Mouse (Mus musculus): ENCODE measurements at regions not wholly inside any gene's neighbourhood (a gene's known extent, or its start where the extent isn't known, plus 50 kb on each side); places are given as distances from the start of the nearest gene placed in this dataset.

DNA sequence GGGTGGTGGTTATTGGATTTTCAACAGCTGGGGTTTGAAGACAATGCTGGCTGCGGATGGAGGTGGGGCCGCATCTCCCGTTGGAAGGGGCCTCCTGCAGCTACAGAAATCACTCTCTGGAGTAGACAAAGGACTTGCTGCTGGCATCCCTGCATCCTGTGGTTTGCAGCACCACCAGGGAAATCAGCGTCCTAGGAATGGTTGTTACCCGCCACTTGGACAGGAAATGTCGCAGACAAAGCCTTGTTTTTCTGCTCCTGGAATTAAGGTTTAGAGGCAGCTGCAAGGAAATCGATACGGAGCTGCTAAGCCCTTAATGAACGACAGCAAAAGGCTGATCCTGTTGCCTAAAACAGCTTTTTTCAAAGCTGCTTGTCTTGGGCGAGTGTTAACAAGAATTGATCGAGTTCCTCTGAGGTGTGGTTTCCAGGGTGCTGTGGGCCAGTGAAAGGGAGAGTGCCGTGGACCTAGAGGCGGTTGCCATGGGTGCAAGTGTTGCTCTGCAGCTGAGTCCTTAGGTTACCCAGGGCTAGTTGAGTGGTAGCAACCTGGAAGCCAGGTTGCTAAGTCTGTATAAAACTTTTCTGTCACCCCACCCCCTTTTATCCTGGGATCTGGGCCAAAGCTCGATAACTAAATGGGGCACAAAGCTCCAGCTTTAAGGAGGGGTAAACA is 230.6 kb upstream of the Chd6 start:
- DNase-seq, result no peak

DNA sequence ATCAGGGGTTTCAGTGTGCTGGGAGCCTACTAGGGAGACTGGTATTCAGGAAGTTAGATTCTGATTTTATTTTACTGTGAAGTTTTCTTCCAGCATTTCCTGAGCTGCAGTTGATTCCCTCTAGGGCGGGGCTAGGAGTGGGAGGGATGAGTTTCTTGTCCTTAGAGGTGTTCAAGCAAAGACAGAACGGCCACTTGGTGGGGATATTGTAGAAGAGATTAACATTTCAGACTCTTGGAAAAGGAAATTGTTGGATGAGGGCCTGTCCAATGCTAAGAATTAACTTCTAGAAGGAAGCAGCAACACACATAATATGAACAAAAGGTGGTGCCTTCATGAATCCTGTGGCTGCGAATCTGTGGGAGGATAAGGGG is 230.1 kb upstream of the Chd6 start:
- no peak for DNase-seq

DNA sequence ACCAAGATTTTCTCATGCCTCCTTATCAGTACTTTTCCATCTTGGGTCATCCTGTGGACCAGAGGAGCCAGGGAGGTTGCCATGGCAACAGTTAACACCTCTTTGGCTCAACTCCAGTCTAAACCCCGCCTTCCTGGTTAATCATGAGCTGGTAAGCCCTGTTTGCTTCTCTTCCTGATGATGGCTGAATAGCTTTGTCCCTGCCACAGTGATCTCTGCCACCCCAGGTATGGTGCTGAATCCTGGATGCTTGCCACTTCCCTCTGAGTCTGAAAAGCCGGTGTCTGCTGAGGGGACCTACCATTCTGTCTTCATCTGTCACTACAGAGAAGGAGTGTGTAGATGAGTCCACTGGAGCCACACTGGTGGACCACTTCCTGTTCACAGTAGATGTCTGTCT is 223.8 kb upstream of the Chd6 start:
- DNase-seq, result no peak

DNA sequence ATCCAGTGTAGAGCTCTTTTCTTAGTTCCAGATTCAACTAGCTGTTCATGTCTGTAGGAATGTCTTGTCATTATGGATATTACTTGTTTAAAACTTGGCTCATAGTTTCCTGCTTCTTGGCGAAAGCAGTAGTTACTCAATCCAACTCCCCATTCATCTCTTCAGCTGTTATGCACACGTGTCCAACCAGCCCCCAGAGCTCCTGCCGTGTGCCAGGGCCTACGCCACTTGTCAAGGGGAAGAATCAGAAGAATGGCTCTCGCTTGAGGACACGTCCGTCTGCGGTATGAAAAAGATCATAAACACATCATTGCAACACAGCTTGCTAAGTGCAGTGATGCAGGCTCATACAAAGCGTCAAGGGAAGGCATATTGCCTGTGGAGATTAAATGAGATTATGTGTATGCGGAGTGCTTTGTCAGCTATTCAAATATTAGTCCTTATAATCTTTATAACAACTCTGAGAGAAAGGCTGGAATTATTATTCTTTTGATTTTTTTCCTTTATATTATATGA is 223.0 kb upstream of the Chd6 start:
- DNase-seq, result peak in 1 of 2 experiments; percentile 12

DNA sequence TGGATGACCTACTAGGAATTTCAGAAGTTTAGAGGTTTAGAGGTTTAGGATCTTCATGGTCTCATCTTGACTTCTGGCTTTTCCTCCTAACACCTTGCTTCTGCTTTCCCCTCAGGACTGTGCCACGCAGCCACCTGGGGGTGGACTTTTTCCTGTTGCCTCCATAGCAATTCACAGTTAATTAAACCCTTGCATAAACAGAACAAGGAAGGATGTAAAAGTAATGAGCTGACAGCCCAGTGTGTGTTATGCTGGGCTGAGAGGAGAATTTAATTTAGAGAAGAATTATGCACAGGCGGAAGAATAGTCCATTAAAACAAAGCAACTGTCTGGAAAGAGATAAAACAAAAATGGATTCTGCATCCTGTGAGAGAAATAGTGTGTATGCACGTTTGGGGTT is 193.9 kb upstream of the Chd6 start:
- no peak for DNase-seq

DNA sequence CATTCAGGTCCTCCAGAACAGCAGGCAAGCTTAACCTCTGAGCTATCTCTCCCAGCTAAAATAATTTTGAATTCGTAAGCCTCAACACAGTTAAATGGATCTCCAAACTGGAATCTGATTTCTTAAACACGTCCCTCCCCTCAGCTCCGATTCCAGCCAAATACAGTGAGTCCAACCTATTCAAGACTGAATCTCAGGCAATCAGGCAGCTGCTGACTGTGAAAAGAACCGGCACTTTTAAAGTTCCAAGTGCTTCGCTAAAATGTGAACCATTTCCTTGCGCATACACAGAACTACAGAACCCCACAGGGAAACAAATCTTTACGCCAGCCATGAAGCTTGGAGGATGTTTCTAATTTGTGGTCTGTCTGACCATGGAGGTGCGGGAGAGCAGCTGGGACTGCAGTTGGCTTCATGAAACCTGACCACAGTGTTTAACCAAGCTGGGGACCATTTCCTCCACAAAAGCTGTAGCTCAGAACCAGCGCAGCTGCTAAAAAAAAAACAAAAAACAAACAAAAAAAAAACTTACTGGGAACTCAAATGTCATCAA is 160.1 kb upstream of the Chd6 start:
- no peak for DNase-seq

DNA sequence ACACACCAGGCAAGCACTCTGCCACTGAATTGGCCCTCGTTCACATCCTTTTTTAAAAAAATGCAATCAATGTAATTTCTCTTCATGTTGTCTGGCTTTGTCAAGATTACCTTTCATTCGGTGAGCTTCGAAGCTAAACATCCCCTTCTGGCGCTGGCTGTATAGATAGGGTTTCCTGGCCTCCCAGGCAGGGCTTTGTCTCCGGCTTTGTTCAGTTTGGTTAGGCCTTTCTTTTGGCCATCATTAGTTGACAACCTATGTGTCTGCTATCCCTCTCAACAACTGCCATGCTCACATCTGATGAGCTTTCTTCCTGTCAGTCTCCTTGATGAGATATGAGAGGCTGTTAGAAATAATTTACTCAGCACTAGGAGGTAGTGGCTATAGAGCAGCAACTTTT is 157.6 kb upstream of the Chd6 start:
- DNase-seq, result no peak

DNA sequence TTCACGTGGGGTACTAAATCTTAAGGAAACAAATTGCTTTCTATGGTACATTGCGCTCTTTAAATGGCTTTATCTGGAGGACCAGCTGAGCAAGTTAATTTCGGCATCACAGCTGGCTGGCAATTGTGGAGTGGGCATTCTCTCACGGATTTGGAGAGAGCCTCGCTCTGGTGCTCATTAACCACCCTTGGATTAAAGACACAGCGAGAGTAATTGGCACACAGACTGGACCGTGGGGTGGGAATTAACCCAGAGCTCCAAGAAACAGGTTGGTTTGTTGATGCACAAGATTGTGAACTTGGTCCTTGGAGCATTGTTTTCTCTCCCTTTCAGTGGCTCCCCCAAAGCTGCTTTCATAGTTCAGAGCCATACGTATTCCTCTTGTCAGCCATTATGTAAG is 156.3 kb upstream of the Chd6 start:
- DNase-seq, result peak; percentile 6 to 7

DNA sequence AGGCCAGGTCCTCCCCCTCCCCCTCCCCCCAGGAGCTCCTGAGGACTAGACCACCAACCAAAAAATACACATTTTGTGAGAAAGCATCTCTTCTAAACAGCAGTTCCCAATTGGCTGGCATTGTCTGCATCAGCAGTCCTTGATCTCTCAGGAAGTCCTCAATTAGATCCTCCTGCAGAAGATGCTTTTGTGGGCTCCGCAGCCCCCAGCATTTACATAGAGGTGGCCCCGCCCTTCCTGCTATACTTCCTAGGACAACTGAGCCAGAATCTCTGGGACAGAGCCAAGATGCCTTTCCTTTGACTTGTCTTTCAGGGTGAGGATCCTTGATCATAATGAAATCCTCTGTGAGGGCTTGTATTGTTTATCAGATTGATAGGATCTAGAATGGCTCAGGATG is 143.9 kb upstream of the Chd6 start:
- no peak for DNase-seq

DNA sequence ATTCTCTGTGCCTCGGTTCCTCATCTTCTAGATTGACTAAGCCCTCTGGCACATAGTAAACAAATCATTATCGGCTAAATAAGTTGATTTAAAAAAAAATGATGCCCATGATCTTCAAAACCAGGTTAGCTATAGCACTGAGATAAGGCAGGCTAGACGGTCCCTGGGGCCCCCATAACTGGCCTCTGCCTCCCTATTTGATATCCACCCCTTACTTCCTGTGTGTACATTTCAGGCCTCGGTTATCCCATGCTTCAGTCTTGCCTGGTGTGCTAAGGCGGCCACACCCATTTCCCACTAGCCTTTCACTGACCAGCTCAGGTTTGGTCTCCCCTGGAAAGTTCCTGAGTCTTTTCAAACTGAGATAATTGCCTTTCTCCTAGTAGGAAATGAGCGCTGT is 132.8 kb upstream of the Chd6 start:
- no peak for DNase-seq

DNA sequence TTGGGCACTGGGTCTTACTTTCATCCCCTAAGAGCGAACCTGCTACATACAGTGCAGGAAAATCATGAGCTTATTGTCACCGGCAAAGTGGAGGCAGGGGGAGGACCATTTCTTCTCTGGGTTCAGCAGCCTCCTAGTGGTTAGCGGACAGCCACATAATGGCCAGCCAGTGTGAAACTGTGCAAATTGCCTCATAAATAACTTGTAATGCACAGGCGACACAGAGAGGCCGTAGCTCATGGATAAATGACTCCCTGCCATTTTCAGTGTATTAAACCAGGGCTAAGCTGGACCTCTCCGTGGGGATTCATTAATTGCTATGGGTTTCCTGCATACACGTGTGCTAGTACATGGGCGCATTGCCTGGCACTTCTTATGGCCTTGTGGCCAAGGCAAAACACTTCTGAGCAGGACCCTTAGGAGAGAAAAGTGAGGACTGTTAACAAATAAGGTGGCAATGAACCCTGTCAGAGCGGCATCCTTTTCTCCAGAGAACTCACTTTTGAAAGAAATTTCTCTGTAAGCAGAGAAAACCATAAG is 128.5 kb upstream of the Chd6 start:
- DNase-seq, result no peak

DNA sequence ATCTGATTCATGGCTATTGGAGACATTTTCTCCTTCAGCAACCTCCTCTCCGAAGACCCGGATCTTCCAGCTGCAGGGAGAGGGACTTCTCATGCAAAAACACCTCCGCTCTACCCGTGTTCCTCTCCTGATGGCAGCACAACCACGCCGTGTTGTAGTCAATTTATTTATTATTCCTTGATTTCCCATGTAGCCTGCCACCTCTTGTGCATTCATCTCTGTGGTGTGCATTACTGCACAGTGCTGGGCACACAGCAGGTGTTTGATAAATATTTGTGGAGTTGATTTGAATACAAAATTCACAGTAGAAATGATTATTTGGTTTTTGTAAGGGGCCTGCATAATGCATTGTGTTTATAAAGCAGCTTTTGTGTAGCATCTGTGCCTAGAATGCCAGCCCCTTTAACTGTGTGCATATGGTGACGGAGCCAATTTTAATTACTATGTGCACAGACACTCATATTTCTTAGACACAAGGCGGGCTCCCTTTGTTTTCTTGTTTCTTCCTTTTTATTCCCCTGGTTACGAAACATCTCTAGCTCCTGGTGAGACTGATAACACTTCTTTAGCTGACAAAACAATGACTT is 124.4 kb upstream of the Chd6 start:
- DNase-seq, result no peak

DNA sequence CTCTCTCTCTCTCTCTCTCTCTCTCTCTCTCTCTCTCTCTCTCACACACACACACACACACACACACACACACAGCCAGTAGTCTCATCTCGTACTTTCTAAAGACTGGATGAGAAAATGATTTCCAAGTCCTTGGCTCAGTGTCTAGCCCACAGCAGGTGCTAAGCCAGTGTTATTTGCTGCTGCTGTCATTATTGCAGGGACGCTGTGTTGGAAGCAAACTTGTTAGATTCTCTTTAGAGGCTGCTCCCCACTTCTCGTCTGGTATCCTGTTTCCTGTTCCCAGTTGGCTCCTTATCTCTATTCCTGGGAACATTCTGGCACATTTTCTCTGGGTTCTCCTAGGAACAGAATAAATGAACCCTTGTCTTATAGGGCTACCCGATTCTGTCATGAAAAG is 122.5 kb upstream of the Chd6 start:
- peak in 1 of 2 experiments; percentile 7 for DNase-seq

DNA sequence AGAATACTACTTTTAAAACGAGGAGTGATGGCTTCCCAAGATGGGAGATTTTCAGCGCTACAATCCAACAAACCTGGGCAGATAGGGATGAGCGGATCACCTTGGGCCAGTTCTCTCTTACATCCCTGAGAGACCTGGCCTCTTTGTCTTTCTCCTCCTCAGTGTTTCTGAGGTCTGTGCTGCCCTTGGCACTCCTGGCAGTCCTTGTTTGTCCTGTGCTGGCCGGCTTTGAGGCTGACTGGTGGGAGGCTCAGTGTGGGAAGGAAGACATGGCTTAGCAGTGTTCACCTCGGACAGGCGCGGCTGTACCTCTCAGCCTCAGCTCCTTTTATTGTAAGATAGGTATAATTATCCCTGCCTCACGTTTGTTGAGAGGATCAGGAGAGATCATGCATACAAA is 106.9 kb upstream of the Chd6 start:
- DNase-seq, result no peak

DNA sequence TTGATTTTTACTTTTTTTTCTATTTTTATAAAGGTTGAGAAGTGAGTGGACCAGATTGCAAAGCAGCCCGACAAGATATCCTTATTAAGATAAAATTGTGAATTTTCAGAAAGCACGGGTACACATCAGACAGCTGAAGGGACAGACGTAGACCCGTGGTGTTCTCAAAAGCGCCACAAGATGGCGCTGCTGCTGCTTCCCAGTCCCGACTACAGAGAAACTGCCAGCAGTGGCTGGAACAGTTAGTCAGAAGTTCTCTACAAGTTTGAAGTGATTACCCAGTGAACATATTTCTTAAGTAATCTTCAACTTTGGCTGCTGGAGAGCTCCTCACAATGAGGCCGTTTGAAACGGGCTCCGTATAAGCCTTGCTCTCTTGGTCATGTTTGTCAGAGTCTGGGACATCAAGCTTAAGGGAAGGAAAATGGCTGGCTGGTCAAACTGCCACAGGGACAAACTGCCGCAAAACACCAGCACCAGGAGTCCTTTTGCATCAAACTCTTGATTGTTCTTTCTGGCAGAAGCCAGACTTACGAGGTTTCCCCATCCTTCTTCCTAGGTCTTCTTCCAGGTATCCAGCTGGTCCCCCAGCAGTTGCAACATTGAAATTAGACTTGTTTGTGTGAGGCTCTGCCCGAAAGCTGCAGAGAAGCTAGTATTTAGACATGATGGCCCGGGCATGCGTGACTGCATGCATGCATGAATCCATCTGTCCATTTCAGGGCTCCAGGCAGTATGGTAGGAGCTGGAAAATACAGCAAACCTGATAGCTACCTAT is 106.0 kb upstream of the Chd6 start:
- DNase-seq, result peak; percentile 78 to 79

DNA sequence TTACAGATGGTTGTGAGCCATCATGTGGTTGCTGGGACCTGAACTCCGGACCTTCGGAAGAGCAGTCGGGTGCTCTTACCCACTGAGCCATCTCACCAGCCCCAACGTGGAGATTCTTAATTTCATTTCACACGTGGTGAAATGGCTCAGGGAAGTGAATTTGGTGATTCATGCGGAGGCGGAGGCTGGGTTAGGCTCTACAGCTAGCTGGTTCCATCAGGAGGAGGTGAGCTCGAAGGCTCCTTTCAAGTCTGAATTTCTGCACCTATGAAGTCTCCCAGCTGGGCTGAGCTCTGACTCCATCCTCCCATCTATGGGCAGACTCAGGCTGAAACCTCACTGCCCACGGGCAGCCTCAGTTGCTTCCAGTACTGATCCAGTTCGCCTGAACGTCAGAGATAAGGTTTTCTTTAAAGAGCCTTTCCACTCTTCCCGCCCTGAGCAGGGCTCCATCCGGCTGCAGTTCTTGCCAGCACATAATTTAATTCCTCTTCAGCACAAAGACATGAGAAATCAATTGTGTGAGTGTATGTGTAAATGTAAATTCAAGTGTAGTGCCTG is 103.5 kb upstream of the Chd6 start:
- no peak for DNase-seq

DNA sequence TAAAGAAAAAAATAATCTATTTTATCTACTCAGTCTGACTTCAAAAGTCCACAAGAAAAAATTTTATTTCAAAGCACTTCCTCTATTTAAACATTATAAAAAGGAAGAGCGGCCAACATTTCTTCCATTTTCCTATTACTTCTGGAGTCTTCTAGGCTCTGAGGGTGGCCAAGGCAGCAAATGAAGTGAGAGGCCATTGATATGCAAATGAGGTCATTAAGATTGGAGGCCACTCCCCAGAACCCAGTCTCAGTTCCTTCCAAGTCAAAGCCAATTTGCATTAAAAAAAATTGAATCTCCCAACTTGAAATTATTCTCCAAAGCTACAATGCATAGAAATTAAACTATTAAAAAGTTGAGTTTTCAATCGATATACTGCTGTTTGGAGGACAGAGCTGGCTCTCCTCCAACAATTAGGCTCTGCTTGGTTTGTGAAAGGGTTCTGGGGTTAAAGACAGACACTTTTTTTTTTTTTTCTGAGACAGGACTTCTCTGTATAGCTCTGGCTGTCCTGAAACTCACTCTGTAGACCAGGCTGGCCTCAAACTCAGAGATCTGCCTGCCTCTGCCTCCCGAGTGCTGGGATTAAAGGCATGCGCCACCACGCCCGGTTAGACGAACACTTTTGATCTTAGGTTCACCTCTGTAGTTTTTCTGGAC is 88.0 kb upstream of the Chd6 start:
- DNase-seq, result no peak

DNA sequence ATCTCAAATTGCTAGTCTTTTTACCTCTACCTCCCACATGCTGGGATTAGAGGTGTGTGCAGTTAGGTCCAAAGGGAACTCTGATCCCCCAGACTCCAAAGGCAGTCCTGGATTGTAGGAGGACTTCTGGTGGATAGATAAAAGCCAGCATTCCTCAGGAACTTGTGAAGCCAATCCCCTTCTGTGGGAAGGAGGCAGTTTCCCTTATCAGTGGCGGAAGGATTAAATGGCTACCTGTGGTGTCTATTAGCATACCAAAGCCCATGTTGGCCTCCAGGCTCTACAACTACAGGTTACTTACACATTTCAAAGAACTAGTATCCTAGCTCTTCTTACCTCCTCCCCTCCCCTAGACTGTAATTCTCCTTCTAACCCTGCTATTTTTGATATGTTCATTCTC is 78.6 kb upstream of the Chd6 start:
- DNase-seq, result no peak

DNA sequence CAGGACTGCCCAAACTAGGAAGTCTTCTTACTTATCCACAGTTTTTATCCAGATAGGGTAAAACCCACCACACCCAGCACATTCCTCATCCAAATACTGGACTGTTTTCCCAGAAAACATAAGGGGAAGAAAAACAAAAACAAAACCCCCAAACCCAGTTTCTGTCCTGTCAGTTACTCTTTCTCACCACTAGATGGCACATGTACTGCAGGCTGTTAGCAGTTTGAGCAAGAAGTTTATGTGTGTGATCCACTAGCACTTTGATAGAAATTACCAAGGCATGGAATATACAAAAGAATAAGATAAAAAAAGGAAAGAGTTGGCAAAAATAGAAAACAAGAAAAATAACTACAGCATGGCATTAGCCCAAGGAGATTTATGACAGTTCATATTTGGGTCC is 76.2 kb upstream of the Chd6 start:
- no peak for DNase-seq

DNA sequence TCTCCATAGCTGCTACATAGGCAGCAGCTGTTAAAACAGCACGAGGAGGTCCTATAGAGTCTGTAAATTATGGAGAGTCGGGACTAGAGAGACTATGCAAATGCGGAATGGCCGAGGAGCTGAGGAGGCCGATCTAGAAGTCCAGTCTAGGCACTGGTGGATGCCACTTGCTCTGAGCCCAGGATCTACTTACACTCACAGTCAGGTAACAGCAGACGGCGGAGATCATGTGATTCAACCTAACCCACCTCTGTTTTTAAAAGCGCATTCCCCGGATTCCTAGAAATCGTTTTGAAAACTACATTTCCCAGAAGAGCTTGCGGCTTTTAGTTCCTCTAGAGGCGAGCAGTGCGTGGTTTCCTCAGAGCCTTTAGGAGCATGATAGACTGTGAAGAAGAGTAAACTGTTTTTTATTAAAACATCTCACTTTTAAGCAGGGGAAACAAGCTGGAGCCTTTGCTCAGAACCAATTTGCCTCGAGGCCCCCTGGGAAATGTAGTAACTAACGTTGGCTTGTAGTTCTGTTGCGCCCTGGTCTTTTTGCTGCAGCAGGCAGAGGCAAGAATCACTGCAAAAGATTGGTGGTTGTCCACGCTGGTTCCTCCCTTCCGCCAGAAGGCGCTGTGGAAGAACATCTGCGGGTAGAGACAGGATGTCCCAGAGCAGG is 68.6 kb upstream of the Chd6 start:
- peak; percentile 73 to 75 for DNase-seq

DNA sequence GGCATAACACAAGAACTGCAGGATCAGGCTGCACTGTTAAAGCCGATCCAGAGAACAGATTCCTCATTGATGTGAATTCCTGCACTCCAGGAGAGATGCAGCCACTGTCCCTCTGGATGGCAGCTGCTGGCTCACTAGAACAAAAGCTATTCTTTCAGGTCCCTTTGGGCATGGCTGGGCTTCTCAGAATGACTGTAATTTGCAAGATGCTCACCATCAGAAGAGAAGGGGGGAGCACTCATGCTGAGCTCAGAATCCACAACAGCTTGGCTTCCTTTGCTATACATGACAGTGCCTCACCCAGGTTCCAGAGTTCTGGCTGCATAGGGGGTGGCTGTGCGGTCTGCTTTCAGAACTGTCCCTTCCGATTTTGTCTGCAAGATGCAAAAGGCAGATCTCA is 57.8 kb upstream of the Chd6 start:
- no peak for DNase-seq

DNA sequence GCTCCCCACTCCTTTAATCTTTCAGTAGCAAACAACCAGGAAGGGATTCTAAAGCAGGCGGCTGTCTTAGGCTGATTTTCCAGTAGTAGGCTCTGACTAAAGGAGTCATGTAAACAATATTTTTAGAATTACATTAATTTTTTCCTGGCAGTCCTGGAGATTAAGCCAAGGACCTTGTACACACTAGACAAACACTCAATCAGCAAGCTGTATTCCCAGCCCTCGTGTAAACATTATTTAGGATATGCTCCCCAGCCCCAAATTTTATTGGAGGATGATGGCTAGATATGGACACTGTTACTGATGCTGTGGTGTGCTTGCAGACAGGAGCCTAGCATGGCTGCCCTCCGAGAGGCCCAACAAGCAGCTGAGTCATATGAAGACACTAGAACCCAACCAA is 56.6 kb upstream of the Chd6 start:
- no peak for DNase-seq
